Comparison of ENCODE assay signal across 16 mouse cellular contexts in genomic region chr12:70374976-70375375, GRCm38 (mm10). TPM values are rescaled to one million over a fixed set of nuclear protein-coding genes. Genes with fewer than 3 reads are reported as not detected.
DNase-seq lines count a peak whose midpoint lies in the region.
"Had no signal": no experiment of that assay in that cellular context is flagged by ENCODE, and none has a peak within 500 bp of the region (broad histone marks: within the 10 kb centered on the region; RNA-seq: fewer than 3 reads in every experiment).

No protein-coding gene starts in this region.

- intact Hi-C loops in heart, postnatal 36 days (cut with DNase I) = no loop called here
- intact Hi-C loops in left cerebral cortex, postnatal 25 days (cut with DNase I) = no loop called here

- DNase-seq in heart, adult 11 months = peak; percentile 60
- no peak for DNase-seq in heart, postnatal 36 days
- peak; percentile 23 to 47 for DNase-seq in left cerebral cortex, postnatal 25 days (ENCODE audit: low spot score in 2 of 2)
- DNase-seq in left cerebral cortex, adult 9 months (ENCODE audit: low spot score in 2 of 2) = no peak
- DNase-seq in brain, adult 2 months (ENCODE audit: low read depth, low spot score) = peak; percentile 72
- no peak for DNase-seq in cerebellum, postnatal 4 days (ENCODE audit: low spot score in 2 of 2)
- DNase-seq: adrenal gland, adult 2 months; adrenal gland, postnatal 10 days; adrenal gland, postnatal 25 days; cerebellum, adult 11-12 months; cerebellum, adult 2 months; cerebellum, adult 9-10 months; cerebellum, postnatal 10 days; cerebellum, postnatal 25 days; embryo, embryonic 11 days had no signal

RNA-seq across cellular contexts. Expression of gene Trim9, which starts 27.6 kb away (rescaled TPM):
- under 1 TPM in 1 of 2 experiments, not detected in 1; 0.16 TPM for total RNA-seq in heart, postnatal 36 days (2021)
- total RNA-seq in left cerebral cortex, postnatal 25 days (2021) = 100 to 1,000 TPM; 413 to 444 TPM
- total RNA-seq: MEL had no signal

Comparison
In these comparisons a context has a peak if more than half of its experiments do, and no peak if none do; other contexts are left out.
1. DNase-seq: peak in heart, adult 11 months (single experiment), left cerebral cortex, postnatal 25 days (2 of 2) and brain, adult 2 months (single experiment); none in heart, postnatal 36 days (0 of 2), left cerebral cortex, adult 9 months (0 of 2) and cerebellum, postnatal 4 days (0 of 2).
2. RNA of gene Trim9, which starts 27.6 kb away (total RNA-seq): 413 to 444 TPM in left cerebral cortex, postnatal 25 days; 0.16 TPM in heart, postnatal 36 days; every median in the first group is over 100 times any median in the second.